Mouse (Mus musculus) adrenal gland, postnatal 25 days (tissue): Measurements from ENCODE around the gene Aoah. TPM values are rescaled to one million over a fixed set of nuclear protein-coding genes. Genes with fewer than 3 reads are reported as not detected.

ENCODE experiments used
- DNase-seq: peaks from one replicate; pipeline ENCODE4 v3.0.0; 2021; ENCODE audit warnings: mixed read lengths
- total RNA-seq: library from RNA; stranded (reverse); gene quantifications from 2 replicates; pipeline ENCODE4 v1.2.3, GENCODE M21; 2021

Gene Aoah
- total RNA-seq, 1 experiment from 2014 or later, result 0.97 TPM

DNA sequence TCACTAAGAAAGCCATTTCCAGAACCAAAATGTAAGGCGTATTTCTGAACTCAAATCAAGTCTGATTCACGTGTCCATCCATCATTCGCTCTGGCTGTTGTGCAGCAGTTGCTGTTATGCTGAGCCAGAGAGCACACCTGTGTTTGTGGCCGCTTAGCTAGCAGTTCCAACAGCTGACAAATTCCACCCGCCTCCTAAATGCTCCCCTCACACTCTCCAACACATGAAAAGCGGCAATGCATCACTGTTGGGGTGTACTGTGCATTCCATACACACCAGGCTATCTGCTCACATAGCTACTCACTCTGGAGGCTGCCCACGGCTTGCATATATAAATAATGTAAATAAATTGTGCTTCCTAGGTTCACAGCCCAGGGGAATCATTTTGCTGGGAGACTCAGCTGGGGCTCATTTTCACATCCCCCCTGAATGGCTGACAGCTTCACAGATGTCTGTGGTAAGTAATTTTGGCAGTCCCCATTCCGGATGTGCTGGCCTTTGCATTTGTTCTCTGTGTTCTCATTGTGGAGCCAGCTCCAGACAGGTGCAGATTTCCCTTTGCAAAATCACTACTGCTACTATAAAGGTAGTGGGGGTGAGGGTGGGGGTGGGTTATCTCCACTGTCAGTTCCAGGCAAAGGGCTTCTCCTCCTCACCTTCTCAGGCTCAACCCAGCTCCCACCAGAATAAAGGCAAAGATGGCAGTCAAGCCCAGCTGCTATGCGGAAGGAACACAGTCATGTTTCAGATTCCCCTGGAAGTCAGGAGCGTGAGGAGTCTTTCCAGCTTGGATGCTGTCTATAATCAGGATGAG, 123.0 kb downstream of the Aoah start:
- DNase-seq, result no peak

- no peak for DNase-seq
Measured at GRCm38 (mm10) chr13:20920401-20920800, 126.5 kb downstream of the Aoah start.

GRCm38 (mm10) chr13:20936016-20936415, 142.1 kb downstream of the Aoah start:
- DNase-seq, result no peak

DNA sequence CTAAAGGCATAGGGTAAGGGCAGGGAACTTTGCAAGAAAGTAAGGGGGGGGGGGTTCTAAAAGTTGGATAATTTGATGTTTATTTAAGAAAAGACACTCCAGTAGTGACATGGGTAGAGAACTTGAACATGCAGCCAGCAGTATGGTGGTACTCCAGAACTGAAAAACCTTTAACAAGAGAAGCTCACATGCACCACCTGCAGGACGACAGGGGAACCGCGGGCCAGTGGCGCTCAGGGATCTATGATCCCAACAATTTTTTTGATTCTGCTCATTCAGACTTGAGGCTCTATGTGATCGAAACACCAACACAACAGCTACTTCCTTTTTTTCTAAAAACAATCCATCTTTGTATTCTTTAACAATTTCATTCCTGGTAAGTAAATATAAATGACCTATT, 143.5 kb downstream of the Aoah start:
- DNase-seq, result peak; percentile 71

DNA sequence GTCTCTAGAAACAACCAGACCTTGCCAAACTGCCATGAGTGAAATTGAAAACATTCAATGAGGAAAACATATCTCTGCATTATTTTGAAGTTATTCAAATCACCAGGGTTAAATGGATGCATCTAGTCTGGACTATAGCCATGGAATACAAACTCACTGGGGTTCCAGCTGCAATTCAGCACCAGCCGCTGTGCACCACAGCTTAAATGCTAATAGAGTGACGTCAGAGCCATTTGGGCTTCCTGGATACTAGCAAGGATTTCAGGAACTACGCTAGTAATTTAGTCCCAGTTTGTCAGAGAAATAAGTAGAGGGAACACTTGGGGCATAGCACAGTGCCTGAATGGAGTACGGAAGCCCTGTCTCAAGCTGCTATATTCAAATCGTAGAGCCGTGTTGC, 145.2 kb downstream of the Aoah start:
- no peak for DNase-seq

DNA sequence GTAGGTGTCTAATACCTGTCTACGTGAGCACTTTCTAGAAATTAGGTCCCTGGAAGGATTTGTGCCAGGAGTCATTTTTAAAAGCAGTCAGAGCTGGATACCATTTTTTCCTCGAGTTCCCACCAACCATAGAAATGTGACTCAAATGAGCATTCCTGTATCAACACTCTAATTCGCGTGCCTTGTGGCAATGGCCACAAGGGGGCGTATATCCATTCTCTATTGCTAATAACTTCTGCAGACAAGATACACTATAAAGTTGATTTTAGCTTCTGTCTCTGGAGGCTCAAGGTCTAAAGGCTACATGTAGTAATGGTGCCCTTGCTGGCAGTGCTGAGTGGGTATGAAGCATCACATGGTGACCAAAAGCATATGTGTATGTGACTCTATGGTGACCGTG, 146.5 kb downstream of the Aoah start:
- peak; percentile 46 for DNase-seq

GRCm38 (mm10) chr13:20941707-20942106, 147.8 kb downstream of the Aoah start:
- DNase-seq, result no peak

GRCm38 (mm10) chr13:20963086-20963485, 169.2 kb downstream of the Aoah start:
- DNase-seq, result no peak

DNA sequence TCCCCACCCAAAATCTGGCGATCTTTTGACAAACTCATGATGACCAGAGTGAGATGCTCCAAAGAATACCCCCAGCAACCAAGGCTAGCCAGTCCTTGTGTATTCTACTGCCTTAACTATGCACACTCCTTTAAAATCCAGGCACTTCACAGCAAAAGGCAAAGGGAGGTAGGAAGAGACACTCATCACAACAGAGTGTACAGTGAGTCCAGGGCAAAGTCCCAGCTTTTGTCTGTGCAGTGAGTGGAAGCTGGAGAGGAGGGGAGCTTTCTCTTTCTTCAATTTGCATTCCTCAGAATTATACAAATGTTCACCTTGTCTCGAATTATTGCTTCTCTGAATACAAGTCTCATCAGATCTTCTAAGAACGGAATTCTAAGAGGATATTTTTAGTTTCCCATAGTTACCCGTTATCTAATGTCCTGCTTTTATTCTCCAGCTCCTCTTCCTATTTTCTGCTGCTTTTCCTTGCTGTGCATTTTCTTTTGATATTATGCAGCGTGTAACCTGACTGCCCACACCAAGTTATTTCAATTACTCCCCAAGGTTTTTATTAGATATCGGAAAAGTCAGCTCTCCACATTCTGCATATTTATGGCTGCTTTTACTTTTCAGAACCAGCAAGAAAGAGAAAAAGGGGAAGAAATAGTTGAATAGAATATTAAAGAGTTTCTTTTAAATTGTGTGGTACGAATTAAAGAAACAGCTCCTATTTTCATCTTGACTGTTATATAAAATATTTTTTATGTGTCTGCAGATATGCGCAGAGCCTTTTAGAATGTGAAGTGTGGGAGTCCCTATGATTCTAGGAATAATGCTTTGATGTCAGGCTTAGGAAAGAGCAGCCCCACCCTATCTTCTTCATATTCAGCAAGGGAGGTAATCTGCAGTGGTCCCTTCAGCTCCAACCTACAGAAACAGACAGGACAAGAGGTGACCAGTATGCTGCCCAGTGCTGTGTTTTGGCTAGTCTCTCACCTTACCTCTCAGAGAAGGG, 187.6 kb downstream of the Aoah start:
- DNase-seq, result no peak

GRCm38 (mm10) chr13:20985510-20985909, 191.6 kb downstream of the Aoah start:
- no peak for DNase-seq

DNA sequence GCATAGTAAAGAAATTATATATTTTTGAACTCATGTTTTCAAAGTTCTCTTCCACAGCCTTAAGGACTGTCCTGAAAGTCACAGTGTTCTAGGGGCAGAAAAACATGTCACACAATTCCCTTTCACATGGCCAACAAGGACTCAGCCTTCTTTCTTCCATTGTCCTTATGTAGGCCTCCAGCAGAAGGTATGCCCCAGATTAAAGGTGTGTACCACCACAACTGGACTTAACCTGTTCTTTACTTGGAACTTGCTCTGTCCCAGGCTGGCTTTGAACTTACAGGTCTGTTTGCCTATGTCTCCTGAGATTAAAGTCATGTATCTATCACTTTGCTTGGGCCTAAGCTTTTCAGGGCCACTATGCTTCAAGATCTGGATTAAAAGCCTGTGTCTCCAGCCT, 192.0 kb downstream of the Aoah start:
- no peak for DNase-seq

DNA sequence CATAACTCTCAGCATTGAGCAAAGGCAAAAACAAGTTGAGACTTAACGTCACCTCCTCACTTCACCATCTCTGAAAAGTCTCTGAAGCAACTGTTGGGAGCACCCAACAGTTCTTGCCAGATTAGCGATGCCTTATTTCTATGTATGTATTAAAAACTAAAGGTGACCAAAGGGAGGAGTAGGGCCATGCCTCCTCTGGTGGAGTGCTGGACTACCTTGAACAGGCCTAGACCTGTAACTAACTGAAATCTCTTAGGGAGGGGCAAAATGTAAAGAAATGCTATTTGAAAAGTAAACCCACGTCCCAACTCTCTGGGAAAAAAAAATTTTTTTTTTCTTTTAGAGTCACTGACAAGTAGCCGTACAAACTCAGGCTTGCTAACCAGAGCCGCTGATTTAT, 211.3 kb downstream of the Aoah start:
- no peak for DNase-seq

GRCm38 (mm10) chr13:21005642-21006320, 211.9 kb downstream of the Aoah start:
- DNase-seq, result no peak

GRCm38 (mm10) chr13:21006321-21006653, 212.4 kb downstream of the Aoah start:
- DNase-seq, result no peak

- DNase-seq, result no peak
Measured at GRCm38 (mm10) chr13:21013659-21014058, 219.7 kb downstream of the Aoah start.

- DNase-seq, result no peak
Measured at GRCm38 (mm10) chr13:21024831-21025230, 230.9 kb downstream of the Aoah start.

DNA sequence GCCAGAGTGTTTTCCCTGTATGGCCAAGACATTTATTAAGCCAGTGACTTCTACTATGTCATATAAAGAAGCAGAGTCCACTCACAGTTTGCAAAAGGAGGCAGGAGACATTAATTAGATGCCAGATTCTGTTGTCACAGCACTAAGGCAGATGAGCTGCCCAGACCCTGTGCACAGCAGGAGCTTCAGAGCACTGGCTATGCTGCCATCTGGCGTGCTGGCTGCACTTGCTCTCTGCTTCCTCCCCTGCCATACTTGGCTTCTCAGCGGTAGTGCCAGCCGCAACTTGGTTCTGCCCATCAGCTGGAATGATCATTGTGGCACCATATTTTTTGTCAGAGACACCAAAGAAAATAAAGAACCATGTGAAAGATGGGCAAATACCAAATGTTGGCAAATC, 239.3 kb downstream of the Aoah start:
- peak; percentile 6 for DNase-seq

DNA sequence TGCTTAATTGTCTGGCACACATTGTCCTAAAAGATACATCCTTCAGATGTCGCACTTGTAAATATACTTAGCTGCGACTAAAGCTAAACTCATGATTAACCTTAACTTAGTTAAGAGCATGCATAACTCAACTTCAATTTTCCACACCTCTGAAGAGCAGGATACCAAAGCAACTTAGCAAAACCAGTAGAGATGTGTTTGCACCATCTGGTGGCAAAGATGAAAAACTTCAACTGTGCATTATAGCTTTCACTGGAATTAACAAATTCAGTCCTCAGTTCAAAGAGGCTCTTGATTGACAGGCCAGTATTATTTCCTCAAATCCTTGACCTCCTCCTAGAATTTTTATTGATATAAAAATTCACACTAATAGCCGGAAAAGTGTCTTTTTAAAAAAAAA, 241.1 kb downstream of the Aoah start:
- DNase-seq, result no peak

GRCm38 (mm10) chr13:21035981-21036380, 242.1 kb downstream of the Aoah start:
- no peak for DNase-seq

- no peak for DNase-seq
Measured at GRCm38 (mm10) chr13:21040589-21041199, 246.8 kb downstream of the Aoah start.

- DNase-seq, result no peak
Measured at GRCm38 (mm10) chr13:21050118-21050517, 256.2 kb downstream of the Aoah start.

- DNase-seq, result no peak
Measured at GRCm38 (mm10) chr13:21066021-21066420, 272.1 kb downstream of the Aoah start.
